Mouse (Mus musculus) embryonic facial prominence, embryonic 14.5 days (tissue): Measurements from ENCODE around the gene Diras1. TPM values are rescaled to one million over a fixed set of nuclear protein-coding genes. Genes with fewer than 3 reads are reported as not detected.

Source experiments
- ATAC-seq: fragments of 200-750 bp; cut with Nextera tagmentation; 2 replicates; pipeline ENCODE4 v1.8.0; 2017; ENCODE audit warnings: low read depth, moderate number of reproducible peaks, moderate TSS enrichment
- DNase-seq: peaks from one replicate; pipeline ENCODE4 v3.0.0-alpha.2; 2015; ENCODE audit warnings: low spot score
- H3K27ac ChIP-seq: fragments of 300-500 bp; sonication (generic); replicated peaks from 2 replicates; pipeline ENCODE4 v1.5.1; 2014; ENCODE audit warnings: low read depth, mild to moderate bottlenecking, low read length, moderate library complexity
- H3K27me3 ChIP-seq: fragments of 300-500 bp; sonication (generic); replicated peaks from 2 replicates; pipeline ENCODE4 v1.6.1; 2014; ENCODE audit warnings: low read length; ENCODE audit not compliant: control insufficient read depth, insufficient read depth
- H3K36me3 ChIP-seq: fragments of 300-500 bp; sonication (generic); 2 replicates; pipeline ENCODE4 v1.6.1; 2014; ENCODE audit warnings: low read length, mixed read lengths; ENCODE audit not compliant: control insufficient read depth, insufficient read depth
- H3K4me1 ChIP-seq: fragments of 300-500 bp; sonication (generic); 2 replicates; pipeline ENCODE4 v1.6.1; 2014; ENCODE audit warnings: antibody characterized with exemption, low read length; ENCODE audit not compliant: control insufficient read depth, insufficient read depth
- H3K4me2 ChIP-seq: fragments of 300-500 bp; sonication (generic); 2 replicates; pipeline ENCODE4 v1.6.1; 2014; ENCODE audit warnings: low read depth, mild to moderate bottlenecking, low read length, moderate library complexity, mixed read lengths
- H3K4me3 ChIP-seq: fragments of 300-500 bp; sonication (generic); 2 replicates; pipeline ENCODE4 v1.5.1; 2014; ENCODE audit warnings: low read depth, mild to moderate bottlenecking, low read length
- H3K9ac ChIP-seq: fragments of 300-500 bp; sonication (generic); 2 replicates; pipeline ENCODE4 v1.6.1; 2014; ENCODE audit warnings: low read depth, mild to moderate bottlenecking, low read length, moderate library complexity, mixed read lengths
- H3K9me3 ChIP-seq: fragments of 300-500 bp; sonication (generic); 2 replicates; pipeline ENCODE4 v1.6.1; 2016; ENCODE audit warnings: low read length; ENCODE audit not compliant: control insufficient read depth
- whole genome bisulfite sequencing: fragments of 180-500 bp; shearing (Covaris S2); extraction: QIAGEN DNeasy Blood & Tissue Kit; methylation state at CpG from one replicate; pipeline ENCODE4 v1.1.7; 2014; 5-methylcytosine and 5-hydroxymethylcytosine counted together
- polyA plus RNA-seq: library from polyadenylated mRNA; unstranded; fragments of >200 nt; fragmentation: Nextera tagmentation; extraction: Ambion mirVana; gene quantifications from 2 replicates; pipeline ENCODE4 v1.2.1, GENCODE M21; 2014

Gene Diras1
- polyA plus RNA-seq, 1 experiment from 2014 or later, result 0.95 TPM

DNA sequence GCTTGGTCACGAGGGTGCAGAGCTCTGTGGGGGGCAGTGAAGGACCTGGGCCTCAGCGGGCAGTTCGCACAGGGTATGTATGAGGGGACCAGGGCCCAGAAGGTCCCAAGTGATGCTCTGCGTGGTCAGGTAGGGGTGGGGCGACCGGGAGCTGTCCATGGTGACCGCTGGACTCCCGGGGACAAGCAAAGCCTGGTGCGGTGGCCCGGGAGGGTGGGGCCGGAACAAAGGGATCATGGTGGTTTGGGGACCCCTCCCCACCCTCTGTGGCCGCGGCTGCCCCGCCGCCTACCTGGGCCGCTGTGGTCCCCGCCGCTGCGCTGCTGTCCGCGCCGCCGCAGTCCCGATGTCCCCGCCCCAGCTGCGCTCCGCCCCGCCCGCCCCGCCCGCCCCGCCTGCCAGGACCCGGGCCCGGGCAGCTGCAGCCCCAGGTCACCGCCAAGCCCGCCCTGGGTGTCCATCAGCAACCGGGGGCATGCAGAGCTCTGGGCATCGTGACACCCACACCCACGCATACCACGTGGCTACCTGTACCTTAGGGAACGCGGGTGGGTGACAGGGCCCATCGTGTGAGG, 328 bp downstream of the Diras1 start:
- peak overlapping the region; percentile 23 for H3K4me3 ChIP-seq
- DNase-seq, result no peak
- H3K4me2 ChIP-seq, result peak overlapping the region; percentile 56
- H3K9me3 ChIP-seq, result no peaks in the 10 kb centered on the region
- H3K4me1 ChIP-seq, result no peaks in the 10 kb centered on the region
- H3K36me3 ChIP-seq, result peaks cover under 1% of the 10 kb centered on the region; the same call in 1 of the 2 replicates
- no peak for ATAC-seq
- 5% methylated on average over 11 of the region's 43 CpGs for whole genome bisulfite sequencing
- H3K27me3 ChIP-seq, result peaks cover 36% of the 10 kb centered on the region
- no peak overlapping the region for H3K27ac ChIP-seq
- H3K9ac ChIP-seq, result peak overlapping the region; percentile 35

GRCm38 (mm10) chr10:81024346-81024937, 1.0 kb downstream of the Diras1 start:
- Histone ChIP-seq H3K27me3 (peaks cover 36% of the 10 kb centered on the region), H3K9me3 (no peaks in the 10 kb centered on the region), H3K27ac (no peak overlapping the region), H3K4me1 (no peaks in the 10 kb centered on the region), H3K9ac (no peak overlapping the region), H3K36me3 (no peaks in the 10 kb centered on the region), H3K4me3 (no peak overlapping the region), H3K4me2 (peak overlapping the region; percentile 56; the same call in 1 of the 2 replicates)
- ATAC-seq (no peak), DNase-seq (no peak)
- 47% methylated on average over 3 of the region's 5 CpGs for WGBS

GRCm38 (mm10) chr10:81022744-81023143, 2.7 kb downstream of the Diras1 start:
- Histone ChIP-seq H3K27ac (no peak overlapping the region), H3K4me2 (no peak overlapping the region), H3K4me1 (no peaks in the 10 kb centered on the region), H3K4me3 (no peak overlapping the region), H3K27me3 (peaks cover 36% of the 10 kb centered on the region), H3K9ac (no peak overlapping the region), H3K36me3 (no peaks in the 10 kb centered on the region), H3K9me3 (no peaks in the 10 kb centered on the region)
- ATAC-seq (no peak), DNase-seq (no peak)
- WGBS, result 63% methylated on average over 8 of the region's 8 CpGs

GRCm38 (mm10) chr10:81021547-81022110, 3.8 kb downstream of the Diras1 start:
- Histone ChIP-seq H3K4me1 (no peaks in the 10 kb centered on the region), H3K9ac (no peak overlapping the region), H3K27ac (no peak overlapping the region), H3K4me2 (no peak overlapping the region), H3K27me3 (peaks cover 36% of the 10 kb centered on the region), H3K4me3 (no peak overlapping the region), H3K9me3 (no peaks in the 10 kb centered on the region), H3K36me3 (no peaks in the 10 kb centered on the region)
- WGBS, result 13% methylated on average over 25 of the region's 26 CpGs
- DNase-seq (no peak), ATAC-seq (no peak)

DNA sequence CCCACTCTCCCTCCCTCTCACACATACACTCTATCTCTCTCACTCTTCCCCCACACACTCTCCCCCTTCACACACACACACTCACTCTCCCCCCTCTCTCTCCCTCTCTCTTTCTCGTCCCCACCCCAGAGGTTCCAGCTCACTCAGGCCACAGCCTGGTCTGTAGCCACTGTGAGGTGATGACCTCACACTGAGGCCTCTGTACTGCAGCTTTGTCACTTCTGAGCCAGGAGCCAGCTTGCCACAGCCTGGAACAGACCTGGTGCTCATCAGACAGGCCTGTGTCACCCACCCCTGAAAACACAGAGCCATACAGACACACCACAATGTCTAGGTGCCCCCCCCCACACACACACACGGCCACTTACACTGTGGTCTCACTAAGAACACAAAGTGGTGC, 5.3 kb downstream of the Diras1 start:
- Histone ChIP-seq H3K9me3 (no peaks in the 10 kb centered on the region), H3K27me3 (peaks cover 24% of the 10 kb centered on the region), H3K4me2 (no peak overlapping the region), H3K4me1 (0 out of 2 replicates have a peak, but pooled peaks cover 1% of the 10 kb centered on the region), H3K4me3 (no peak overlapping the region), H3K36me3 (no peaks in the 10 kb centered on the region), H3K27ac (no peak overlapping the region), H3K9ac (no peak overlapping the region)
- ATAC-seq (no peak), DNase-seq (no peak)
- WGBS, result 58% methylated on average over 2 of the region's 2 CpGs

DNA sequence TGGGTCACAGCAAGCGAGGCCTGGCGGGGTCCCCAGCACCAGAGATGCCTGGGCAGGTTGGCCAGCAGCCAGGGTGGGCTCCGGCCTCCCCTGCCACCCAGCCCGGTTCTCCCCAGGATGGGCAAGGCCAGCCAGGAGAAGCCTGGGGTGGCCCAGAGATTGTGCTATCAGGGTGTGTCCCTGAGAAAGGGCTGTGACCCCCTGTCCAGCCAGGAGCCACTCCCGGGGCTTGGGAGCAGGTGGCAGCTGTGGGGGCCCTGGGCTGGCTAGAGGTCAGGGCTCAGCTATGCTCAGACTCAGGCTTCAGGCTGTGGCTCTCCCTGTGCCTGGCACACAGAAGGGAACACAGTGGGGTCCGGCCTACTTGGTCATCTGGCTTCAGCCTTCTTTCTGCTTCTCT, 5.8 kb downstream of the Diras1 start:
- 76% methylated on average over 2 of the region's 6 CpGs for WGBS

GRCm38 (mm10) chr10:81018326-81018725, 7.1 kb downstream of the Diras1 start:
- peak; percentile 30 for DNase-seq
- 36% methylated on average over 10 of the region's 10 CpGs for WGBS
- H3K9ac ChIP-seq, result no peak overlapping the region

More for the DNA sequence above, 5.8 kb downstream of the Diras1 start:
- Histone ChIP-seq H3K4me2 (no peak overlapping the region), H3K36me3 (no peaks in the 10 kb centered on the region), H3K9ac (no peak overlapping the region), H3K9me3 (no peaks in the 10 kb centered on the region), H3K4me3 (no peak overlapping the region), H3K4me1 (0 out of 2 replicates have a peak, but pooled peaks cover 2% of the 10 kb centered on the region), H3K27ac (no peak overlapping the region), H3K27me3 (peaks cover 19% of the 10 kb centered on the region)
- no peak for ATAC-seq
- no peak for DNase-seq

DNA sequence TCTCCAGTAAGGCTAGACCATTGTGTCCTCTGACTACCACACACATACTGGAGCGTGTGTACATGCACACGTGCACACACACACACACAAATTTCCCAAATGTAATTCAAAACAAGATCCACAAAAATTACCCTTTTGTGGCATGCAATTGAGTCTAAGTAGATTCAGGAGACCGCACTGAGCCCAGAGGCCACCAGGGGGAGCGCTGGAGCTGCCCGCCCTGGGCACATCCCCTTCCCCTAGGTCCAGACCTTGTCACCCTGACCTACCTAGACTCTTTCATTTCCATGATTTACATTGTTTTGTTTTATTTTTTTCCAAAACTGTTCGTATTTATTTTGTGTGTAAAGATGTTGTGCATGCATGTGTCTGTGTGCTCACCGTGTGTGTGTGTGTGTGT, 8.8 kb downstream of the Diras1 start:
- no peak overlapping the region for H3K4me2 ChIP-seq
- 5% methylated on average over 7 of the region's 7 CpGs for WGBS
- H3K4me1 ChIP-seq, result peaks cover 8% of the 10 kb centered on the region; the same call in 1 of the 2 replicates
- ATAC-seq (no peak), DNase-seq (no peak)
- H3K27me3 ChIP-seq, result 0 out of 2 replicates have a peak, but pooled peaks cover under 1% of the 10 kb centered on the region
- no peak overlapping the region for H3K27ac ChIP-seq
- H3K4me3 ChIP-seq, result no peak overlapping the region
- H3K9ac ChIP-seq, result no peak overlapping the region
- H3K9me3 ChIP-seq, result no peaks in the 10 kb centered on the region
- H3K36me3 ChIP-seq, result no peaks in the 10 kb centered on the region

More at GRCm38 (mm10) chr10:81018326-81018725, 7.1 kb downstream of the Diras1 start:
- Histone ChIP-seq H3K4me3 (no peak overlapping the region), H3K36me3 (no peaks in the 10 kb centered on the region), H3K9me3 (no peaks in the 10 kb centered on the region), H3K4me2 (no peak overlapping the region), H3K27me3 (peaks cover 12% of the 10 kb centered on the region), H3K4me1 (peaks cover 8% of the 10 kb centered on the region; the same call in 1 of the 2 replicates), H3K27ac (no peak overlapping the region)
- ATAC-seq, result no peak
